Mouse (Mus musculus): ENCODE measurements around the gene Adgra3. TPM values are rescaled to one million over a fixed set of nuclear protein-coding genes. Genes with fewer than 3 reads are reported as not detected.

Gene Adgra3
- total and polyA plus RNA-seq, 3 experiments, result not detected

- Histone ChIP-seq H3K27ac (ENCODE audit: insufficient read depth, low read depth) (no peak overlapping the region), H3K79me2 (replicated peaks; ENCODE audit: control insufficient read depth, extremely low read depth, insufficient read depth, poor library complexity, severe bottlenecking) (no peaks in the 10 kb centered on the region), H3K9me3 (replicated peaks; ENCODE audit: low read length) (peaks cover 67% of the 10 kb centered on the region), H3K9ac (ENCODE audit: insufficient read depth, low read depth) (no peak overlapping the region), H3K4me2 (ENCODE audit: insufficient read depth, low read depth, poor library complexity, severe bottlenecking) (no peak overlapping the region), H3K36me3 (replicated peaks in 1 of 2; ENCODE audit: control insufficient read depth in 1 of 2, insufficient read depth in 1 of 2, low read length in 1 of 2) (no peaks in the 10 kb centered on the region), H3K27me3 (replicated peaks) (no peaks in the 10 kb centered on the region), H3K4me3 (replicated peaks in 1 of 3; ENCODE audit: low read depth in 2 of 3, low read length in 2 of 3, poor library complexity in 1 of 3) (no peak overlapping the region), H3K4me1 (ENCODE audit: control insufficient read depth in 1 of 2, insufficient read depth in 2 of 2) (no peaks in the 10 kb centered on the region)
- in situ Hi-C loops (cut with MboI; ENCODE audit: low pct_ligation_motif_present, low pct_unique_long_range_greater_than_20kb, low sequenced_read_pairs), result no loop called here
- TF ChIP-seq ZNF384 (IDR thresholded peaks at IDR 0.05; ENCODE audit: low read depth, low read length) (no peak), ZMIZ1 (IDR thresholded peaks at IDR 0.05; ENCODE audit: low read depth, low read length) (no peak), ELF1 (IDR thresholded peaks at IDR 0.05; ENCODE audit: low read depth, low read length) (no peak), ZC3H11A (IDR thresholded peaks at IDR 0.05; ENCODE audit: low read depth, low read length) (no peak), CHD2 (IDR thresholded peaks at IDR 0.05; ENCODE audit: low read length) (no peak), MEF2A (IDR thresholded peaks at IDR 0.05; ENCODE audit: borderline replicate concordance, low read depth, low read length) (no peak), MXI1 (IDR thresholded peaks at IDR 0.05; ENCODE audit: low read depth, low read length) (no peak), POLR2AphosphoS2 (IDR thresholded peaks at IDR 0.05; ENCODE audit: low read depth, low read length) (no peak), MAZ (IDR thresholded peaks at IDR 0.05; ENCODE audit: low read depth, low read length) (no peak), MYC (IDR thresholded peaks at IDR 0.05; ENCODE audit: low read depth, low read length) (no peak), ZKSCAN1 (IDR thresholded peaks at IDR 0.05; ENCODE audit: borderline replicate concordance, low read depth, low read length) (no peak), TCF12 (IDR thresholded peaks at IDR 0.05; ENCODE audit: low read depth, low read length) (no peak), KAT2A (IDR thresholded peaks at IDR 0.05; ENCODE audit: insufficient replicate concordance, low read length) (no peak), TBP (conservative IDR thresholded peaks at IDR 0.05; ENCODE audit: low read depth, low read length) (no peak)
- dilution Hi-C loops (cut with MboI; ENCODE audit: extremely low pct_ligation_motif_present, extremely low pct_unique_long_range_greater_than_20kb, low sequenced_read_pairs), result no loop called here
- no peak for DNase-seq (ENCODE audit: extremely low read depth)
Measured at GRCm38 (mm10) chr5:50050668-50051425, 8.0 kb downstream of the Adgra3 start.

- no peaks in the 10 kb centered on the region for H3K36me3 ChIP-seq (replicated peaks in 1 of 2; ENCODE audit: control insufficient read depth in 1 of 2, insufficient read depth in 1 of 2, low read length in 1 of 2)
- no peaks in the 10 kb centered on the region for H3K79me2 ChIP-seq (replicated peaks; ENCODE audit: control insufficient read depth, extremely low read depth, insufficient read depth, poor library complexity, severe bottlenecking)
- TF ChIP-seq ZKSCAN1 (IDR thresholded peaks at IDR 0.05; ENCODE audit: borderline replicate concordance, low read depth, low read length), result no peak
- no peak for TF ChIP-seq EP300 (IDR thresholded peaks at IDR 0.05; ENCODE audit: low read length)
- TF ChIP-seq MAFK (IDR thresholded peaks at IDR 0.05; ENCODE audit: insufficient replicate concordance, low read length), result no peak
- TF ChIP-seq CTCF (conservative IDR thresholded peaks at IDR 0.05 in 1 of 2, IDR thresholded peaks at IDR 0.05 in 1 of 2; ENCODE audit: low read depth in 2 of 2, low read length in 2 of 2), result no peak
- no peak overlapping the region for H3K27ac ChIP-seq (ENCODE audit: insufficient read depth, low read depth)
- dilution Hi-C loops (cut with MboI; ENCODE audit: extremely low pct_ligation_motif_present, extremely low pct_unique_long_range_greater_than_20kb, low sequenced_read_pairs), result no loop called here
- no peak for DNase-seq (ENCODE audit: extremely low read depth)
- no peaks in the 10 kb centered on the region for H3K27me3 ChIP-seq (replicated peaks)
- in situ Hi-C loops (cut with MboI; ENCODE audit: low pct_ligation_motif_present, low pct_unique_long_range_greater_than_20kb, low sequenced_read_pairs), result no loop called here
- H3K4me3 ChIP-seq (replicated peaks in 1 of 3; ENCODE audit: low read depth in 2 of 3, low read length in 2 of 3, poor library complexity in 1 of 3), result no peak overlapping the region
- H3K9ac ChIP-seq (ENCODE audit: insufficient read depth, low read depth), result no peak overlapping the region
- H3K9me3 ChIP-seq (replicated peaks; ENCODE audit: low read length), result peaks cover 63% of the 10 kb centered on the region
- H3K4me2 ChIP-seq (ENCODE audit: insufficient read depth, low read depth, poor library complexity, severe bottlenecking), result no peak overlapping the region
- no peaks in the 10 kb centered on the region for H3K4me1 ChIP-seq (ENCODE audit: control insufficient read depth in 1 of 2, insufficient read depth in 2 of 2)
Measured at GRCm38 (mm10) chr5:50050037-50050436, 8.8 kb downstream of the Adgra3 start.
